Mouse (Mus musculus): ENCODE measurements around the gene Acot5.
A peak's percentile ranks its signal among the peaks of the same experiment; 100 is the strongest.
"Not testable (repeated sequence)": the region's sequence is repeated elsewhere in the genome, so short reads cannot be mapped to it uniquely, and the experiment has no call there.

Acot5 gene

GRCm38 (mm10) chr12:84068986-84069385 is at the start of gene Acot5:
Acot5 (plus strand) TSS chr12:84069325.
- no peak for DNase-seq

- peak in 1 of 2 experiments; percentile 8 for DNase-seq
Observed at GRCm38 (mm10) chr12:84020528-84020927, 48.6 kb upstream of the Acot5 start.

GRCm38 (mm10) chr12:84022266-84022665 is 46.9 kb upstream of the Acot5 start:
- not testable (repeated sequence) for DNase-seq

- DNase-seq, result no peak
Observed at GRCm38 (mm10) chr12:84023052-84023745, 45.9 kb upstream of the Acot5 start.

GRCm38 (mm10) chr12:84025888-84026287 is 43.2 kb upstream of the Acot5 start:
- no peak for DNase-seq

- not testable (repeated sequence) for DNase-seq
Observed at GRCm38 (mm10) chr12:84028328-84028727, 40.8 kb upstream of the Acot5 start.

GRCm38 (mm10) chr12:84029043-84029442 is 40.1 kb upstream of the Acot5 start:
- not testable (repeated sequence) for DNase-seq

GRCm38 (mm10) chr12:84030659-84031332 is 38.3 kb upstream of the Acot5 start:
- DNase-seq, result peak; percentile 48 to 64

- DNase-seq, result no peak
Observed at GRCm38 (mm10) chr12:84032854-84033253, 36.3 kb upstream of the Acot5 start.

GRCm38 (mm10) chr12:84033302-84033701 is 35.8 kb upstream of the Acot5 start:
- DNase-seq, result not testable (repeated sequence)

- no peak for DNase-seq
Observed at GRCm38 (mm10) chr12:84034108-84034507, 35.0 kb upstream of the Acot5 start.

- DNase-seq, result not testable (repeated sequence)
Observed at GRCm38 (mm10) chr12:84038241-84038640, 30.9 kb upstream of the Acot5 start, which contains the start of gene Acot4. Acot4 (plus strand) TSS chr12:84038379.

- DNase-seq, result peak; percentile 2 to 13
Observed at GRCm38 (mm10) chr12:84038691-84039111, 30.4 kb upstream of the Acot5 start, which contains the start of gene Gm49366. Gm49366 (plus strand) TSS chr12:84038935.

- no peak for DNase-seq
Observed at GRCm38 (mm10) chr12:84042248-84042647, 26.9 kb upstream of the Acot5 start.

- no peak for DNase-seq
Observed at GRCm38 (mm10) chr12:84044045-84044444, 25.1 kb upstream of the Acot5 start.

GRCm38 (mm10) chr12:84046906-84047305 is 22.2 kb upstream of the Acot5 start:
- DNase-seq, result no peak

- not testable (repeated sequence) for DNase-seq
Observed at GRCm38 (mm10) chr12:84050744-84051143, 18.4 kb upstream of the Acot5 start.

GRCm38 (mm10) chr12:84051937-84052474 is 17.1 kb upstream of the Acot5 start, which contains the start of gene Acot3:
Acot3 (plus strand) TSS chr12:84052144.
- DNase-seq, result no peak

- DNase-seq, result no peak
Observed at GRCm38 (mm10) chr12:84052609-84053008, 16.5 kb upstream of the Acot5 start.

- DNase-seq, result no peak
Observed at GRCm38 (mm10) chr12:84053173-84053572, 16.0 kb upstream of the Acot5 start.

- DNase-seq, result no peak
Observed at GRCm38 (mm10) chr12:84053679-84054391, 15.3 kb upstream of the Acot5 start.

- no peak for DNase-seq
Observed at GRCm38 (mm10) chr12:84060946-84061345, 8.2 kb upstream of the Acot5 start.

GRCm38 (mm10) chr12:84062336-84062735 is 6.8 kb upstream of the Acot5 start:
- DNase-seq, result no peak

All from thymus, postnatal 36 days (tissue).